Mouse (Mus musculus) heart, postnatal 0 days (tissue): ENCODE measurements at regions not wholly inside any gene's neighbourhood (a gene's known extent, or its start where the extent isn't known, plus 50 kb on each side); places are given as distances from the start of the nearest gene placed in this dataset.
"Not testable (repeated sequence)": the region's sequence is repeated elsewhere in the genome, so short reads cannot be mapped to it uniquely, and the experiment has no call there.

Experiments used
- ATAC-seq: fragments of 200-750 bp; cut with Nextera tagmentation; 2 replicates; pipeline ENCODE4 v1.8.0; 2017; ENCODE audit warnings: low read depth, moderate number of reproducible peaks, moderate library complexity; ENCODE audit not compliant: insufficient read depth
- DNase-seq: peaks from one replicate; pipeline ENCODE4 v3.0.0-alpha.2; 2016; ENCODE audit warnings: low spot score
- H3K27ac ChIP-seq: fragments of 300-500 bp; sonication (generic); 2 replicates; pipeline ENCODE4 v1.5.1; 2014; ENCODE audit warnings: low read depth, mild to moderate bottlenecking
- H3K27me3 ChIP-seq: fragments of 300-500 bp; sonication (generic); 2 replicates; pipeline ENCODE4 v1.6.1; 2014; ENCODE audit warnings: low read length, mixed read lengths; ENCODE audit not compliant: control insufficient read depth, insufficient read depth
- H3K36me3 ChIP-seq: fragments of 300-500 bp; sonication (generic); replicated peaks from 2 replicates; pipeline ENCODE4 v1.6.1; 2014; ENCODE audit warnings: low read length, mixed read lengths; ENCODE audit not compliant: control insufficient read depth, insufficient read depth
- H3K4me1 ChIP-seq: fragments of 300-500 bp; sonication (generic); 2 replicates; pipeline ENCODE4 v1.6.1; 2014; ENCODE audit warnings: antibody characterized with exemption; ENCODE audit not compliant: control insufficient read depth, insufficient read depth
- H3K4me2 ChIP-seq: fragments of 300-500 bp; sonication (generic); 2 replicates; pipeline ENCODE4 v1.6.1; 2014; ENCODE audit warnings: low read depth, mild to moderate bottlenecking, low read length, moderate library complexity
- H3K4me3 ChIP-seq: fragments of 300-500 bp; sonication (generic); 2 replicates; pipeline ENCODE4 v1.5.1; 2014; ENCODE audit warnings: low read depth, low read length
- H3K9ac ChIP-seq: fragments of 300-500 bp; sonication (generic); replicated peaks from 2 replicates; pipeline ENCODE4 v1.6.1; 2014; ENCODE audit warnings: low read depth, low read length, mixed read lengths
- H3K9me3 ChIP-seq: fragments of 300-500 bp; sonication (generic); replicated peaks from 2 replicates; pipeline ENCODE4 v1.6.1; 2016; ENCODE audit warnings: low read length; ENCODE audit not compliant: control insufficient read depth
- CTCF ChIP-seq: IDR thresholded peaks from 2 replicates; pipeline ENCODE4 v1.5.1; 2016; ENCODE audit warnings: antibody characterized with exemption, control low read depth, low read depth
- EP300 ChIP-seq: IDR thresholded peaks from 2 replicates; pipeline ENCODE4 v1.6.1; 2016; ENCODE audit warnings: antibody characterized with exemption, low read depth
- WGBS: fragments of 180-500 bp; shearing (Covaris S2); extraction: QIAGEN DNeasy Blood & Tissue Kit; methylation state at CpG from one replicate; pipeline ENCODE4 v1.1.7; 2014; 5-methylcytosine and 5-hydroxymethylcytosine counted together

DNA sequence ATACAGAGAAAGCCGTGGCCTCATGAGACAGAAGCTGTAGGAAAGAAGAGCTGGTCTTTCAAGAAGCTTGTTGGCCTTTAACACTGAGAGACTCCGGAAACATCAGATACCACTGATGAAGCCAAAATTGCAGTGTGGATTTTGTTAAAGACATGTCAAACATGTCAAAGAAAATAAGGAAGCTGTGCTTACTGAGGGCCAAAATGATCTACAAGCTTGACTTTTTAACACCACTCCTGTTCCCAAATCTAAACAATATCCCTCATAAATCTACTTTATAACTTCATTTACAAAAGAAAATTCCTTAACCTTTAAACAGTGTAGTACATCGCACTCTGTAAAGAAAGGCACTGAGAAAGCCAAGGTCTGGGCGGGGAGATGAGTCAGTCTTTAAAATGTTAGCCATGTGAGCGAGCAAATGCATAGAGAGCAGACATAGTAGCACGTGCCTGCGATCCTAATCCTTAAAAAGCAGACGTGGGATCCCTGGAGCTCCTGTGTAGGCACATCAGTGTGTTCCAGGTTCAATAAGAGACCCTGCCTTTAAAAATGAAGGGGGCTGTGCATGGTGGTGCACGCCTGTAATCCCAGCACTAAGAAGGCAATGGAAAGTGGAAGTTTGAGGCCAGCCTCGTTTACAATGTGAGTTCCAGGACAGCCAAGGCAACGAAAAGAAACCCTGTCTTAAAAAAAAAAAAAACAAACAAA lies 125.1 kb upstream of the Trim24 start:
- no peaks in the 10 kb centered on the region for H3K27me3 ChIP-seq
- 84% methylated on average over 11 of the region's 11 CpGs for WGBS
- H3K36me3 ChIP-seq, result no peaks in the 10 kb centered on the region
- no peak overlapping the region for H3K27ac ChIP-seq
- peaks cover 5% of the 10 kb centered on the region; the same call in 1 of the 2 replicates for H3K9me3 ChIP-seq
- TF ChIP-seq EP300 (no peak), CTCF (no peak)
- DNase-seq (no peak), ATAC-seq (no peak)
- no peaks in the 10 kb centered on the region for H3K4me1 ChIP-seq
- H3K9ac ChIP-seq, result no peak overlapping the region
- no peak overlapping the region for H3K4me3 ChIP-seq
- no peak overlapping the region for H3K4me2 ChIP-seq

DNA sequence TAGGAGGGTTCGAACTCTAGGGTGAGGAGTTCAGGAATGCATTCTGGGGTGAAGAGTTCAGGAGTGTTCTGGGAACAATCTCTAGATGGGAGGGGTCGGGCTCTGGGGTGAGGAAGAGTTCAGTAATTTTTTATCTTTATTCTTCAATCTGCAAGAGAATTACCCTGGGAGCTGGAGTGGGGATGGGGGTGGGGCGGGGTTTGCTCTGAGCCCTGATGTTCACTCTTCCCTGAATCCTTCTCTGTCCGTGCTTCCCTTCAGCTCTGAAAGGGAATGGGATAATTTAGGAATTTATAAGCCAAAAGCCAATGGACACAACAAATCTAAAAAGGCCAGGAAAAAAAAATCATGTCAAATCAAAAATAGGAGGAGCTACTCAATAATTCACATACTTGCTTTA lies 122.8 kb upstream of the Trim24 start:
- not testable (repeated sequence) for H3K27me3 ChIP-seq, H3K9me3 ChIP-seq, H3K4me1 ChIP-seq, DNase-seq, H3K9ac ChIP-seq, ATAC-seq, H3K36me3 ChIP-seq, H3K4me2 ChIP-seq, H3K4me3 ChIP-seq, H3K27ac ChIP-seq
- WGBS, result 47% methylated on average over 4 of the region's 4 CpGs

DNA sequence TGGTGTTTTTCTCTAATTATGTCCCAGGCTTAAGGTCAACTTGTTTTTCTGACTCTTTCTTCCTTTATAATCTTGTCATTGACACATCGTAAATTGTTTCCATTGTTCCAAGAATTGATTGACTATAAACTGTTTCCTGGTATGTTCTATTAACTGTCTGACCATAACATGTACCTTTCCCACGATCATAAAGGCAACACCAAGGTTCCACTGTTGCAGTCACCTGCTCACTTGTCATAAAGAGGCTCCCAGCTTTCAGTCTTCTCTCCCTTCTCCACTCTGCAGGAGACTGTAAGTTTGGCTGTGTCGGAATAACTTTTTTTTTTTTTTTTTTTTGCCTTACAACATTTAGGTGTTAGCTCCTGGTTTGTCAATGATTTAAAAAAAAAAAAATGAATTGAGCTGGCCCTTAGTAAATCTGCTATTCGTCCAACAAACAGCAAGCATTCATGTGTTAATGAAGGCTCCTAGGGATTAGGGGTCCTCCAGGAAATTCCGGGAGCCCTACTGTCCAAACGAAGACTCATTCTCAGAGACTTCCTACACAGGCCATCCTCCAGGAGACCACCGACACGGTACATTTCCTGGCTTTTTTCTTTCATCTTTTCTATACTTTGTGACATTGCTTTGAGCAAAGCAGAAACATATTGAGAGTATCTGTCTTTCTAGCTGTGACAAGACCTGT lies 122.2 kb upstream of the Trim24 start:
- H3K36me3 ChIP-seq, result no peaks in the 10 kb centered on the region
- no peak overlapping the region for H3K27ac ChIP-seq
- no peak for TF ChIP-seq EP300
- no peak for TF ChIP-seq CTCF
- no peak overlapping the region for H3K9ac ChIP-seq
- no peak overlapping the region for H3K4me3 ChIP-seq
- no peak for DNase-seq
- H3K9me3 ChIP-seq, result peaks cover 5% of the 10 kb centered on the region; the same call in 1 of the 2 replicates
- WGBS, result 69% methylated on average over 8 of the region's 8 CpGs
- no peak for ATAC-seq
- no peak overlapping the region for H3K4me2 ChIP-seq
- H3K27me3 ChIP-seq, result no peaks in the 10 kb centered on the region
- H3K4me1 ChIP-seq, result no peaks in the 10 kb centered on the region

DNA sequence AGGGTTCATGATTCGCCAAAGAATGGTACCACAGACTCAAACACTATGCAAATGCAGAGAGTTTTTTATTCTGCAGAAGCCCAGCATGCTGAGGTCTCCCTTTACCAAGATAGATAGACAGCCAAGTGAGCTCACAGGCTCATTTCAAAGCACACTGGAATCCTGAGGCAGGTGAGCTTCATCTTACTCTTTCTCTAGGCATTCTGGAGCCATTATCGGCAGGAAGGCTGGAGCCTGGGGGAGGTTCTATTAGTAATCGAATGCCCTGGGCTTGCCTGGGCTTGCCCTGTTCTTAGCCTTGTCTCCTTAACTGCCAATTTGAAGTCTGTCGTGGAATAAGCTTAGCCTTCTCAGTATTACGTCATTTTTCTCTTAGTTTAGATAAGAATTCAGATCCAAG lies 121.6 kb upstream of the Trim24 start:
- no peak for TF ChIP-seq EP300
- TF ChIP-seq CTCF, result no peak
- ATAC-seq, result no peak
- Histone ChIP-seq H3K4me1 (no peaks in the 10 kb centered on the region), H3K27me3 (no peaks in the 10 kb centered on the region), H3K9ac (no peak overlapping the region), H3K9me3 (peaks cover 5% of the 10 kb centered on the region; the same call in 1 of the 2 replicates), H3K4me3 (no peak overlapping the region), H3K4me2 (no peak overlapping the region), H3K27ac (no peak overlapping the region), H3K36me3 (no peaks in the 10 kb centered on the region)
- 75% methylated on average over 5 of the region's 5 CpGs for WGBS
- no peak for DNase-seq

DNA sequence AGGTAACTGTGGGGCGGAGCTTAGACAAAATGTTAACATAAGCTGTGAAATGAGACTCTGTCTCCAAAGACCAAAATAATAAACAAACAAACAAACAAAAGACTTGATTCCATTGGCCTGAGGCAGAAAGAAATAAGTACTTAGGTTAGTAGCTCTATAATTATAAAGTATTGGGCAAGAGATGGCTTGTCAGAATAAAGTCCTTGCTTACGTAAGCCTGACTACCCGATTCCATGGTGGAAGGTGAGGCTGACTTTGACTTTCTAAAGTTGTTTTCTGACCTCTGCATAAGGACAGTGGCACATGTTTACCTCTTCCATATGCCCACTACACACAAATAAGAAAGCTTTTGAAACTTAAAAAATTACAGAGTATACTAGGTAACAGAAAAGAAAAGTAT lies 120.3 kb upstream of the Trim24 start:
- DNase-seq (no peak), ATAC-seq (no peak)
- 84% methylated on average over 3 of the region's 3 CpGs for WGBS
- no peaks in the 10 kb centered on the region for H3K27me3 ChIP-seq
- no peaks in the 10 kb centered on the region for H3K36me3 ChIP-seq
- H3K4me2 ChIP-seq, result no peak overlapping the region
- no peak overlapping the region for H3K4me3 ChIP-seq
- no peak for TF ChIP-seq CTCF
- no peak for TF ChIP-seq EP300
- H3K4me1 ChIP-seq, result no peaks in the 10 kb centered on the region
- no peak overlapping the region for H3K9ac ChIP-seq
- peaks cover 5% of the 10 kb centered on the region; the same call in 1 of the 2 replicates for H3K9me3 ChIP-seq
- no peak overlapping the region for H3K27ac ChIP-seq
